Mouse (Mus musculus) megakaryocyte, embryonic 14.5 days (primary cell): Measurements from ENCODE around the gene Prss57.

Experiments used
- FLI1 ChIP-seq: IDR thresholded peaks from 2 replicates; pipeline ENCODE4 v1.6.1; 2012; ENCODE audit warnings: low read length, inconsistent platforms, mixed read lengths
- GATA1 ChIP-seq: IDR thresholded peaks from 3 replicates; pipeline ENCODE4 v1.6.1; 2012; ENCODE audit warnings: mixed read lengths, low read length, inconsistent platforms, borderline replicate concordance

DNA sequence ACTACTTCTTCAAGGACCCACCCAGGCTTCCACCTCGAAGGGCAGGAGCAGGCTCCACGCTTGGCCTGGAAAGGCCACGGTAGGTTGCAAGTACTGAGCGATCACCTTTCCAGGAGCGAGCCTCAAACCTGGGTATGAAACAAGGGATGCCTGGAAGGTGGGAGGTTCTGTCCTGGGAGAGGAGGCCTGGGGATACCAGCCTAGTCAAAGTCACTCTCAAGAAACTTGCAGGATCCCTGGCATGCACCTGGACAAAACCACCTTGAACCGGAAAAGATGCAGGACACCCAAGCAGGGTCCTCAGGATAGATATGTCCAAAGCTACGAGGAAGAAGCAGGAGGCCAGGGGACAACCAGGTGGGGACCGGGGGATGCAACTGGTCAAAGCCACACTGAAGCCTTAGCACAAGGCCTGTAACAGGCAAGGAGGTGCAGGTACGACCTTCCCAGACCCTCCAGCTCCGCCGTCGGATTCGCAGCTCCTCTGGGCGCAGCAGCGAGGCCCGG, 24.7 kb downstream of the Prss57 start:
- TF ChIP-seq GATA1 (no peak), FLI1 (no peak)
